Mouse (Mus musculus) CH12F3 (cell line): ENCODE results near the gene Iffo1.

ENCODE experiments used
- in situ Hi-C: fragments of 300-500 bp; cut with MboI; formaldehyde crosslinking; loops from 2 replicates; pipeline ENCODE4 v1.14.3; 2020; ENCODE audit warnings: low sequenced_read_pairs

The Iffo1 gene

DNA sequence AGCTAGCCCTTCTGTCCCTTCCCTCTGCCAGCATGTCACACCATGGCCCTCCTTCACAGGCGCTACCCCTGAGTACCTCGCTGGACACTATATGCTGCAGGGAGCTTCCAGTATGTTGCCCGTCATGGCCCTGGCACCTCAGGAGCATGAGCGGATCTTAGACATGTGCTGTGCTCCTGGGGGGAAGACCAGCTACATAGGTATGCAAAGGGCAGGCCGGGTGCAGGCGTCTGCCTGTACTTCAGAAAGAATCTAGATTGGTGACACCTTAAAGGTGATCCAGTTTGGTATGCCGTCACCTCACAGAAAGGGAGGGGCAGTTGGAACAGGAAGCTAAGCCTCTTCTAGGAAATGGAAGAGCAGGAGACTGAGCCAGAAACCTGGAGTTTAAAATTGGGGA lies 5.3 kb upstream of the Iffo1 start:
- in situ Hi-C loops, result no loop called here

DNA sequence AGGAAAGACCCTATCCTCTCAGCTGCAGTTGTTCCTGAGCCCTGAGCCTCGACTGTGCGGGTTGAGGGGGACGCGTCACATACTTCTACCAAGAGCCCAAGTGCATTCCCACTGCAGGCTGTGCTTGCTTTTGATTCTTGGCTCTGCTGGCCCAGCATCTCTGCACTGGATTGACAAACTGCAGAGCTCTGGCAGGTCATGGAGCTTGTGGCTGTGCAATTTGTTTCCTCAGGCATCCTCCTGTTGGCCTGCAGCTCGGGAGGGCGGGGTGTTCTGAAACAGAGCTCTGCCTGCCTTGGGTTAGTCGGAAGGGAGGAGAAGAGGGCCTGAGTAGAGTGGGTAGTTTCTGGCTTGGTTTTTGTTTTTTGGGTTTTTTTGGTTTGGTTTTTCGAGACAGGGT lies 2.6 kb upstream of the Iffo1 start:
- in situ Hi-C loops, result no loop called here

DNA sequence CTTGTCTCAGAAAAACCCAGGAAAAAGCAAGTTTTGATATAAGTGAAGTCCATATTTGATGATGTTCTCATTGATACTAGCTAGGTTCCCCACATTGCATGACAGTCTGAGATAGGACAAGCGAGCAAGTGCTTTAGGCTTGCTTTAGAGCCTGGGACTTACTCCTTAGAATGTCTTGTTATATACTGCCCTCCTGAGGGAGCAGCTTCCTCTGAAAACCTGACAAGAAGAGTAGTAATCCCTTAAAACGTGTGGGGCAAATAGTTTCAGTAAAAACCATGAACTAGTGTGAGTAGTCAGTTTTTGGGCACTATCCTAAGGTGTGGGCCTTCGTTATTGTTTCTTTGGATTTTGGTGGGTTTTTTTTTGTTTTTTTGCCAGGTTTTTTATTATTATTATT lies 1.9 kb upstream of the Iffo1 start:
- in situ Hi-C loops, result no loop called here

DNA sequence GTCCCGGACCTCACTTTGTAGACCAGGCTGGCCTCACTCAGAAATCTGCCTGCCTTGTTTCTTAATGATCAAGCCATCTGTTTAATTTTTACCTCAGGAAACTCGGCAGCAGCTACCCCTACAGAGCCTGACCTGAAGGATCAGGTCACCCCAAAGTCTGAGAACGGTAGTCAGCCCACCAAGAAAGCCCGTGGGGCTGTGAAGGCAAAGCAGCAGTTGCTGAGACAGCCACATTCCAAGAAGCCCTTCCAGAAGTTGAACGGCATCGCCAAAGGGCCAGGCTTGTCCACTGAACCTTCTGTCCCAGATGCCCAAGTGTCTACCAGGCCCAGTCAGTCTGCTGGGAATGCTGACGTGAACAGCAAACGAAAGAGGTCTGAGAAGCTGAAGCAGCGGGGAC lies 1.1 kb upstream of the Iffo1 start:
- in situ Hi-C loops, result no loop called here

DNA sequence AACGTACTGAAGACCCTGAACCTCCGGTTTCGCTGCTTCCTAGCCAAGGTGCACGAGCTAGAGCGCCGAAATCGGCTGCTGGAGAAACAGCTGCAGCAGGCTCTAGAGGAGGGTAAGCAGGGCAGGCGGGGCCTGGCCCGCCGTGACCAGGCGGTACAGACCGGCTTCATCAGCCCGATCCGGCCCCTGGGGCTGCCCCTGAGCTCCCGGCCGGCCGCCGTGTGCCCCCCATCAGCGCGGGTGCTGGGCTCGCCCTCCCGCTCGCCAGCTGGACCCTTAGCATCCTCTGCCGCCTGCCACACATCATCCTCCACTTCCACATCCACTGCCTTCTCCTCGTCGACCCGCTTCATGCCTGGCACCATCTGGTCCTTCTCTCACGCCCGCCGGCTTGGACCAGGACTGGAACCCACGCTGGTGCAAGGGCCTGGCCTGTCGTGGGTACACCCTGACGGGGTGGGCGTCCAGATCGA lies 474 bp downstream of the Iffo1 start:
- in situ Hi-C loops, result no loop called here

DNA sequence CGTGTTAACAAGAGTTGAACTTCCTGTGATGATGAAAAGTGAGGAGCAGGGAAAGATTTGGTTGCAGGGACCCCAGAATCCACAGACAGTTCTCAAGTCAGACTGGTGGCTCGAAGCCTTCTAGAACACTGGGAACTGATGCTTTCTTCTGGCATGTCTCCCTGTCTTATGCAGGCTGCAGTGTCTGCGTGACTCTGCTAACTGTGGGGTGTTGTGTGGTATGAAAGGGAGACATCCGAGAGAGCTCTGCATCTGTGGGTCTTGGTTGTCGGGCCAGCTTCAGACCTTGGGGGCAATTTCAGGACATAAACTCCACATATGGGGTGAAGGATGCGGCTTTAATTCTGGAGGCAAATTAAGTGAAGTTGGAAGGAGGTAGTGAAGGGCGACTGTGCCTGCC lies 1.1 kb downstream of the Iffo1 start:
- in situ Hi-C loops, result no loop called here

DNA sequence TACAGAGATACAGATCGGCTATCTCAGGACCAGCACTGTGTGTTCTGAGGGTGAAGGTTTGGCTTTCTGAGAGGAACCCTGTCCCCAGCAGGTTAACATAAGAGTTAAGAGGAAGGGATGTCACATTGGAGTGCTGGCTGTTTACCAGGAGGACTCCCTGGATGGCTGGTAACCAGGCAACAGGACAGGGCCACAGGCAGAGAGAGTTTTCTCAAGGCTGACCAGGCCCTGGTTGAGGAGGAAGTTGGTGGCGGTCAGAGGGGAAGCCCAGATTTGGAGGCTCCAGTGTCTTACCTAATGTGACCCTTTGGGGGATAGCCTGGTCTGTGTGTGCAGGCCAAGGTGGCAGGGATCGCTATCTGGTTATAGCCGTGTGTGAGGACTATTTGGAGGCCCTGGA lies 1.8 kb downstream of the Iffo1 start:
- in situ Hi-C loops, result no loop called here

DNA sequence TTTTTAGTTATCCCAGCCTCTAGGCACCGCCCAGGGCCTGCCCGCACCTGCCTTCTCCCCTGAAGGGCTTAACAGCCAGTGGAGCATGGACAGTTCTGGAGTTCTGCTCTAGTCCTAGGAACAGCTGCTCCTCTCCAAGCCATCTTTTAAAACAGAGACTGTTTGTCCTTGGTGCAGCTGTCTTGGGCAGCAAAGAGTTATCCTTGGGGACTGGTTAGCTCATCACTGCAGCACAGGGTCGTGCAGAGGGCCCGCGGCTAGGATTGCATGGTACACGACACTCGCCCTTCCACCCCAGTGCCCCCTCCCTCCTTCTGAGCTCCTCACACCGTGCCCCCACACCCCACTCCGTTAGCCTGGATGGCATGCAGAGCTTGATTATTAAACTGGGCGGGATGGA lies 2.3 kb downstream of the Iffo1 start:
- in situ Hi-C loops, result no loop called here

DNA sequence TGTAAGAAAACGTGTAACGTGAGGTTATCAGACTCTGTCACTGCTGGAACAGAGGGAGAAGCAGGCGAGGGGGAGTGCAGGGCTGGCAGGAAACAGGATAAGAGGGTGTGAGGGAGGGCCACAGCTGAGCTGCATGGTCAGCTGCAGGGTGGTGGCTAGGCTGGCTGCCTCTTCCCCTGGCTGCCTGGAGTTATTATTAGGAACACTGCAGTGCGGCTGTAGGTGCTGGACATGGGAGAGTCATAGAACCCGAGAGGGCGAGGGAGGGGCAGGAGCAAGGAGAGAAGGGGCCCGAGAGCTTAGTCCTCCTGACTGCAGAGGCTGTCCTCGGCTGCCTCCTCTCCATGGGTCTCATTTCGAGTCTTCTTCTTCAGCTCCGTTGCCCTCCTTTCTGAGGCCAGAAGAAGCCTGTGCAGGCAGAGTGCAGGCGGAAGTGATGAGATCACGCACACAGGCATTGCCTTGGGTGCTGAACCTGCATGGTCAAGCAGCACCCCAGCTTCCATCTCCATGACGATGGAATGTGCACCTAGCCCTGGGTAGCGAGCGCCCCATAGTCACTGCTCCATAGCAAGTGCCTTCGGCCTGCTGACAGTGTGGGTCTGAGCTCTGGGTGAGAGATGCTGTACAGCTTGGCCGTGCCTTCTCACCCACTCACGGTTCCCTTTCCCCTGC lies 3.3 kb downstream of the Iffo1 start:
- in situ Hi-C loops, result no loop called here

DNA sequence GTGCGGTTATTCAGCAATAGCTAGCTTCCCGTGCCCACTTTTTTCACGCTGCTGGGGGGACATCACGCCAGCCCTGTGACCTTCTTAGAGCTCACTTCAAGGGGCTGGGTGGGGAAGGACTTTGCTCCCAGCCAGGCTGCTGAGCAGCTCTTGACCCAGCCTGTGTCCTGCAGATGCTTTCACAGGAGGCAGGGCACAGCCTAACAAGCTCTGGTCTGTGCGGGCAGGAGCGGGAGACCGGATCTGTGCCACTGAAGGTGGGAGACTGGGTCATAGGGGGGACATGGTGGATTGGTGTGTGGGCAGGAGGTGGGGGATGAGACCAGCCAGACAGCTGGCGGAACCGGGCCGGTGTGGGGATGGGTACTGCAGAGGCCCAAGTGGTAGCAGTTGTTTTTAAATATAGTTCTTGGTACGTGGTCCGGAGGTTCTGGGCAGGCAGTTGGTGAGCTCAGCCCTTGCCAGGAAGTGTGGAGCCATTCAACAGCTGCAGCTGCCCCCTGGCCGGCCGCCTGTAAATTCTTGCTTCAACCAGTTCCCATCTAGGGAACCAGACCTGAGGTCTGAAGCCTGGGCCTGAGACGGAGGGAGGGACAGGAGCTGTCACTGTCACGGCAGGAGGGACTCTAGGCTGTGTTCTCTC lies 4.0 kb downstream of the Iffo1 start:
- in situ Hi-C loops, result no loop called here

DNA sequence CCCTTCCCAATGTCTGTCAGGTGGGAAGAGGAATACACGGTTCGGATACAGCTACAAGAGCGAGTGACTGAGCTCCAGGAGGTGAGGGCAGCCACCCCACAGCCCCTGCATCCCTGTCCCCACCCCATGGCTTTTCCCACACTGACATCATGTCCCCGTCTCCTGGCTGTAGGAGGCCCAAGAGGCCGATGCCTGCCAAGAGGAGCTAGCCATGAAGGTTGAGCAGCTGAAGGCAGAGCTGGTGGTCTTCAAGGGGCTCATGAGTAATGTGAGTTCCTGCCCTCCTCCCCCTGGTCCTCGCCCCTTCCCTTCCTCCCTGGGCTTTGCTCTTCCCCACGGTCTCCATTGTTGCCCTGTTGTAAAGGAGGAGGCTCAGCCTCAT lies 4.5 kb downstream of the Iffo1 start:
- in situ Hi-C loops, result no loop called here

DNA sequence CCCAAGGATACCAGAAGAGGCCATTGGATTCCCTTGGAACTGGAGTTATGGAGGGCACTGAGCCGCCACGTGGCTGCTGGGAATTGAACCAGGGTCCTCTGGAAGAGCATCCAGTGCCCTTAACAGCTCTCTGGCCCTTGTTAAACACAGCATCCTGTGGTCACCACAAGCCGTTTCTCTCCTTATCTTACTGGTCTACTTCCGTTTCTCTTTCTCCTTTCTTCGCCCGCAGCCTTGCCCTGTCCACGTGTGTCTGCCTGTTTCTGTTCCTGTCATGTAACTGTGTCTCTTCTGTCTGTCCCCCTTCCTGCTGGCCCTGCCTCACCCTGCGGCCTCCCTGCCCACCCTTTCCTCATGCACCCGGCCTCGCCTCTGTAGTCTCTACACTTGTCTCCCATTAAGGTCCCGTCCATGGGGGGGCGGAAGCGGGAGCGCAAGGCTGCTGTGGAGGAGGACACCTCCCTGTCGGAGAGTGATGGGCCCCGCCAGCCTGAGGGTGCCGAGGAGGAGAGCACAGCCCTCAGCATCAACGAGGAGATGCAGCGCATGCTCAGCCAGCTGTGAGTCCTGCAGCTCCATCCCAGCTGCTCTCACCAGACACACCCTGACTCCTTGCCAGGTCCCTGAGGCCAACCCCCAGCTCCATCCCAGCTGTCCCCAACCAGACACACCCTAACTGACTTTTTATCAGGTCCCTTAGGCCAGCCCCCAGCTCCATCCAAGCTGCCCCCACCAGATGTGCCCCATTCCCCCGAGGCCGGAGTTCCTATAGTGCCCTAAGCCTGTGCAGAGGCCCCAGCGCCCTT lies 7.4 kb downstream of the Iffo1 start:
- in situ Hi-C loops, result loop anchor here (10.0 kb wide), 1 partner anchor 122 kb away; no protein-coding TSS in a partner anchor

DNA sequence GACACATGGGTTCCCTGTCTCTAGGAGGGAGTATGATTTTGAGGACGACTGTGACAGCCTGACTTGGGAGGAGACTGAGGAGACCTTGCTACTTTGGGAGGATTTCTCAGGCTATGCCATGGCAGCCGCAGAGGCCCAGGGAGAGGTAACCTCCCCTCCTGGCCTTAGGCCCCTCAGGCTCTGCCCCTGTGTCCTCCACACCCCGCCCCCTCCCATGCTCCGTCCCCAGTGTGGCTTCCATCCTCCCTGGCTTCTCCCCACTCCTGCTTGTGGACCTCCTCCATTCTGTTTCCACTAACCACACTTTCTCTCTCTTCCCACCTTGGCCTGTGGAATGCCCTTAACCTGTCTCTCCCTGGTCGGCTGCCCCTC lies 8.0 kb downstream of the Iffo1 start:
- in situ Hi-C loops, result loop anchor here (10.0 kb wide), 1 partner anchor 122 kb away; no protein-coding TSS in a partner anchor

DNA sequence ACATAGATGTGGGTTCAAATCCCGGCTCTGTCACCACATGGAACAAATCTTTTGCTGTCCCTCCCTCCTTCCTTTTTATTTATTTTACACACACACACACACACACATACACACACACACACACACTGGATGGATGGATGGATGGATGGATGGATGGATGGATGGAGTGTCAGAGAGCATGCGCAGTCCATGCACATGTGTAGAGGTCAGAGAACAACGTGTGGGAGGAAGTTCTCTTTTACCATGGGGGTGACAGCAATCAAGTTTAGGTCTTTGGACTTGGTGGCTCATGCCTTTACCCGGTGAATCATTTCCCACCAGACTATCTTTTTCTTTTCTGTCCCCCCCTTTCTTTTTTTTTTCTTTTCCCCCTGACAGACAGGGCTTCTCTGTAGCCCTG lies 8.6 kb downstream of the Iffo1 start:
- in situ Hi-C loops, result loop anchor here (10.0 kb wide), 1 partner anchor 121 kb away; no protein-coding TSS in a partner anchor

DNA sequence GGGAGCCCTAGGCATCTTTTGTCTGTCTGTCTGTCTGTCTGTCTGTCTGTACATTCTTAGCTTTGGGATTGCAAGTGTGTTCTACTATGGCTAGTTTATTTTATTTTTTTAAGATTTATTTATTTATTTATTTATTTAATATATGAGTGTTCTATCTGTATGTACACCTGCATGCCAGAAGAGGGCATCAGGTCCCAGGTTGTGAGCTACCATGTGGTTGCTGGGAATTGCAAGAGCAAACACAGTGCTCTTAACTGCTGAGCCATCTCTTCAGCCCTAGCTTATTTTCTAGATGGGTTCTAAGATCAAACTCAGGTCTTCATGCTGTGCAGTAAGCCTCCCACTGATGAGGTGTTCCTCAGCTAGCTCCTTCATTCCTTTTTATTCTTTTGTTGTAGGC lies 9.5 kb downstream of the Iffo1 start:
- in situ Hi-C loops, result loop anchor here (10.0 kb wide), 1 partner anchor 120 kb away; no protein-coding TSS in a partner anchor

DNA sequence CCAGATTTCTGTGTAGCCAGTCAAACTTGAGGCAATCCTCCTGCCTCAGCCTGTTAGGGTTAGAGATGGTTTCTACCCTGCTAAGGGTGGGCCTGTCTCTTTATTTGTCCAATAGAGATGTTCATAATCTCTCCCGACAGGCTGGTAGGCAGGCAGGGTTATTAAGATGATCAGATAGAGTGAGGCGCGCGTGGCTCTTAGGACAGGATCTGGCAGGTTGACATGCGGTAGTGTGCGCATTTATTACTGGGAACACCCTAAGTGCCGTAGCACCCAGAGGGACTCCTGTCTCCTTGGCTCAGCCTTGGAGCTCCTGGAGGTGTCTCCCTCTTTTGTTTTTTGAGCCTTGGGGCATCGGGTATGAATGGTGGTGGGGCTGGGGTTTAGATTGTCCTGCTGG lies 10.2 kb downstream of the Iffo1 start:
- in situ Hi-C loops, result loop anchor here (10.0 kb wide), 1 partner anchor 120 kb away; no protein-coding TSS in a partner anchor

DNA sequence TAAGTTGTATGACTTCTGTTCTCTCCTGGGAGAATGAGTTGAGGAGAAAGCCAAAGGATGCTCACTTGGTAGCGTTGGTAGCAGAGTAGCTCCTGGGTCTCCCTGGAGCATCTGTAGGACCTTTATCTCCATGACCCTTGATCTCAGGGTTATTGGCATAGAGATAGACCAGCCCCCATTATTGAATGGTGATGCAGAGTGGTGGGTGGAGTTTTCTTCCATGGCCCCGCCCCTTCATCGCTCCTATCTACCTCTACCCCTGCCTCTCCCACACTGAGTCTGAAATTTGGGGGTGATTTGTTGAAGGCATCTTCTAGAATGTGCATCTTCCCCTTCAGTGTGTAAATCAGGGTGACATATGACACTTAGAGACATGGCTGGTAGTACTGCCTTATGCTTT lies 11.4 kb downstream of the Iffo1 start:
- in situ Hi-C loops, result loop anchor here (10.0 kb wide), 1 partner anchor 118 kb away; no protein-coding TSS in a partner anchor

DNA sequence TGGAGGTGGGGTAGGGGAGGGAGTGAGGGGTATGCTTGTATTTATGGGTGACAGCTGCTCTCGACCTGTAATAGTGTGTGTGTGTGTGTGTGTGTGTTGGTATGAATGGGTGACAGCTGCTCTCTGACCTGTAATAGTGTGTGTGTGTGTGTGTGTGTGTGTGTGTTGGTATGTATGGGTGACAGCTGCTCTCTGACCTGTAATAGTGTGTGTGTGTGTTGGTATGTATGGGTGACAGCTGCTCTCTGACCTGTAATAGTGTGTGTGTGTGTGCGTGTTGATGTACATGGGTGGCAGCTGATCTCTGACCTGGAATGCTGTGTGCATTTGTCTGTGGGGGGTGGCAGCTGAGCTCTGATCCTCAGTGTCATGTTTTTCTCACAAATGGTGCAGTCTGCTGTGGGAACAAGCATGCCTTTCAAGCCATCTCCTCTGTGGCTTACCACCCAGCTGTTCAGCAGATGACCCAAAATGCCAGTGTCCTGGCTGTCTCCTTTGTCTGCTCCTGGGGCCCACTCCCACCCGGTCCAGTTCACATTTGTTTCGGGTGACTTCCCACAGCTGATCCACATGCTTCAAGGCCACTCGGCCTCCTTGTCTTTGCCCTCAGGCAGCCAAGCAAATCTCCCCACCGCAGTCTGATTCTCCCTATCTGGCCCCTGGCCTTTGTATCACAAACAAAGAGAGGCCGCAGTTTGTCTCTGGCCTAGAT lies 12.0 kb downstream of the Iffo1 start:
- in situ Hi-C loops, result loop anchor here (10.0 kb wide), 1 partner anchor 118 kb away; no protein-coding TSS in a partner anchor

DNA sequence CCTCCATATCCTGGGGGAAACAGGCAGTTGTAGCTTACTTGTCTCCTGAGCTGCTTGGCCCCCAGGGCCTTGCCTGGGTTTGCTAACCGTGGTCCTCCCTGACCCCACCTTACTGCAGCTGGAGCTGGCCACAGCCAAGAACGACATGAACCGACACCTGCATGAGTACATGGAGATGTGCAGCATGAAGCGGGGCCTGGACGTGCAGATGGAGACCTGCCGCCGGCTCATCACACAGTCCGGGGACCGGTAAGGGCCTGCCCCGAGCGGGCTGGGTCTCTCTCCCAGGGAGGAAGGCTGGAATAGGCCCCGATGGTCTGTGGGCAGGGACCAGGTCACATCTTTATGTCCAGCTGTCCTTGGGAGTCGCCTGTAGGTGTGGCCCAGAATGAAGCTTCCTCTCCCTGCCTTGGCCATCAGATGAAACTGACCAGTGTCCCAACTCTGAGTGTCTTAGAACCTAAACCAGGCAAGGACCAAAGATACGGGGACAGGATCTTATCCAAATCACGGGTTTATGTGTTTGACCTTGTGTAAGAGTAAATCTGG lies 14.0 kb downstream of the Iffo1 start:
- in situ Hi-C loops, result loop anchor here (10.0 kb wide), 1 partner anchor 116 kb away; no protein-coding TSS in a partner anchor

DNA sequence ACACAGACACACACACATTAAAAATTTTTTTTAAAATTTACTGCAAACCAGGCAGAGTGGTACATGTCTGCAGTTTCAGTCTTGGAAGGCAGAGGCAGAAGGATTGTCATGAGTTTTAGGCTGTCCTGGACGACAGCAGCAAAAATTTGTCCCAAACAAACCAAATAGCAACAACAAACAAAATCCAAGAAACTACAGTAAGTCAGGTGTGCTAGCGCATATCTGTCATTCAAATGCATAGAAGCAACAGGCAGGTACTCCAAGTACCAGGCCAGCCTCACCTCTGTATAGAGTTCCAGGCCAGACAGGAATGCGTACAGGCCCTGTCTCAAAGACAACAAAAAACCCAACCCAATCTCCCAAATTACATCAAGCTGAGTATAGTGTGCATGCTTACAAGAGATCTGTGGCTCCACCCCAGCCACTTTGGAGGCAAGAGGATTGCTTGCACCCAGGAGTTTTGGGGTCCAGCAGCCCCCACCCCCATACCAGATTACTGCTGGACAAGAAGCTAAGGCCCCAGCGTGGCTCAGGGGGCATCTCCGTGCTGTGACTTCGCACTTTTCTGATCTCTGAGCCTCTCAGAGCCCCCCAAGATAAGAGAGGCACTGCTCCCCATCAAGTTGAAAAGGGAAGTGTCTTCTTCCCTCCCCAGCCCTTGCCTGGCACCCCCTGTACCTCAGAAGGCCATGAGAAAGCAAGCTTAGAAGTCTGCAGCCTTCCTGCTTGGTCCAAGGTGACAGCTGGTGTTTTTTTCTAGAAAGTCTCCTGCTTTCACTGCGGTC lies 14.9 kb downstream of the Iffo1 start:
- in situ Hi-C loops, result loop anchor here (10.0 kb wide), 1 partner anchor 115 kb away; no protein-coding TSS in a partner anchor
